Mouse (Mus musculus) hindbrain, embryonic 16.5 days (tissue): ENCODE data around the gene Asb11. TPM values are rescaled to one million over a fixed set of nuclear protein-coding genes. Genes with fewer than 3 reads are reported as not detected.

Experiments
- ATAC-seq: fragments of 200-750 bp; cut with Nextera tagmentation; 2 replicates; pipeline ENCODE4 v1.8.0; 2017; ENCODE audit warnings: moderate TSS enrichment, moderate library complexity
- H3K27ac ChIP-seq: fragments of 300-500 bp; sonication (generic); 2 replicates; pipeline ENCODE4 v1.5.1; 2014; ENCODE audit warnings: low read depth, mild to moderate bottlenecking, control low read depth, low read length, moderate library complexity
- H3K27me3 ChIP-seq: fragments of 300-500 bp; sonication (generic); replicated peaks from 2 replicates; pipeline ENCODE4 v1.6.1; 2014; ENCODE audit warnings: low read length; ENCODE audit not compliant: control insufficient read depth, insufficient read depth
- H3K36me3 ChIP-seq: fragments of 300-500 bp; sonication (generic); 2 replicates; pipeline ENCODE4 v1.6.1; 2014; ENCODE audit warnings: mild to moderate bottlenecking, low read length, moderate library complexity, mixed read lengths; ENCODE audit not compliant: control insufficient read depth, insufficient read depth
- H3K4me1 ChIP-seq: fragments of 300-500 bp; sonication (generic); 2 replicates; pipeline ENCODE4 v1.6.1; 2014; ENCODE audit warnings: low read depth, low read length; ENCODE audit not compliant: control insufficient read depth, insufficient read depth
- H3K4me2 ChIP-seq: fragments of 300-500 bp; sonication (generic); 2 replicates; pipeline ENCODE4 v1.6.1; 2014; ENCODE audit warnings: mild to moderate bottlenecking, low read length, control low read depth, moderate library complexity
- H3K4me3 ChIP-seq: fragments of 300-500 bp; sonication (generic); 2 replicates; pipeline ENCODE4 v1.5.1; 2014; ENCODE audit warnings: mild to moderate bottlenecking, low read length, control low read depth, moderate library complexity
- H3K9ac ChIP-seq: fragments of 300-500 bp; sonication (generic); 2 replicates; pipeline ENCODE4 v1.6.1; 2014; ENCODE audit warnings: low read depth, mild to moderate bottlenecking, control low read depth, low read length, moderate library complexity
- H3K9me3 ChIP-seq: fragments of 300-500 bp; sonication (generic); 2 replicates; pipeline ENCODE4 v1.6.1; 2014; ENCODE audit warnings: mild to moderate bottlenecking, low read length, moderate library complexity; ENCODE audit not compliant: control insufficient read depth
- WGBS: fragments of 180-500 bp; shearing (Covaris S2); extraction: QIAGEN DNeasy Blood & Tissue Kit; methylation state at CpG from one replicate; pipeline ENCODE4 v1.1.7; 2014; 5-methylcytosine and 5-hydroxymethylcytosine counted together
- polyA plus RNA-seq: library from polyadenylated mRNA; unstranded; fragments of >200 nt; fragmentation: Nextera tagmentation; extraction: Ambion mirVana; gene quantifications from 2 replicates; pipeline ENCODE4 v1.2.1, GENCODE M21; 2015

The Asb11 gene
- polyA plus RNA-seq, 1 experiment from 2014 or later, result not detected

- Histone ChIP-seq H3K4me1 (peaks cover 6% of the 10 kb centered on the region), H3K36me3 (no peaks in the 10 kb centered on the region), H3K9ac (peak within 1 kb of the TSS; percentile 71), H3K27ac (peak within 1 kb of the TSS; percentile 72), H3K27me3 (no peaks in the 10 kb centered on the region; the same call in 1 of the 2 replicates), H3K9me3 (no peaks in the 10 kb centered on the region), H3K4me3 (peak within 1 kb of the TSS; percentile 54), H3K4me2 (peak within 1 kb of the TSS; percentile 66)
- 23% methylated on average over 28 of the region's 40 CpGs for WGBS
- peak; percentile 100 for ATAC-seq
Measured at GRCm38 (mm10) chrX:164419471-164419939, 17.3 kb upstream of the Asb11 start, which contains the start of gene Piga. Gene Piga (plus strand): TSS chrX:164419787.

GRCm38 (mm10) chrX:164419955-164420354 lies 16.8 kb upstream of the Asb11 start:
- peak overlapping the region; percentile 71 for H3K9ac ChIP-seq
- ATAC-seq, result no peak
- H3K27me3 ChIP-seq, result no peaks in the 10 kb centered on the region; the same call in 1 of the 2 replicates
- peaks cover 6% of the 10 kb centered on the region for H3K4me1 ChIP-seq
- peak overlapping the region; percentile 54 for H3K4me3 ChIP-seq
- peak overlapping the region; percentile 66 for H3K4me2 ChIP-seq
- H3K36me3 ChIP-seq, result no peaks in the 10 kb centered on the region
- WGBS, result 25% methylated on average over 13 of the region's 13 CpGs
- H3K9me3 ChIP-seq, result no peaks in the 10 kb centered on the region
- H3K27ac ChIP-seq, result peak overlapping the region; percentile 72

GRCm38 (mm10) chrX:164420518-164420917 lies 16.3 kb upstream of the Asb11 start:
- peaks cover 6% of the 10 kb centered on the region for H3K4me1 ChIP-seq
- no peak overlapping the region for H3K27ac ChIP-seq
- 61% methylated on average over 3 of the region's 3 CpGs for WGBS
- no peaks in the 10 kb centered on the region for H3K9me3 ChIP-seq
- no peaks in the 10 kb centered on the region for H3K36me3 ChIP-seq
- peak overlapping the region; percentile 54 for H3K4me3 ChIP-seq
- H3K9ac ChIP-seq, result no peak overlapping the region
- H3K27me3 ChIP-seq, result no peaks in the 10 kb centered on the region; the same call in 1 of the 2 replicates
- ATAC-seq, result no peak
- H3K4me2 ChIP-seq, result peak overlapping the region; percentile 66

GRCm38 (mm10) chrX:164424821-164425220 lies 12.0 kb upstream of the Asb11 start:
- H3K4me1 ChIP-seq, result peaks cover 6% of the 10 kb centered on the region
- H3K9ac ChIP-seq, result no peak overlapping the region
- ATAC-seq, result no peak
- WGBS, result 96% methylated on average over 1 of the region's 1 CpGs
- H3K4me3 ChIP-seq, result no peak overlapping the region
- no peaks in the 10 kb centered on the region for H3K9me3 ChIP-seq
- H3K27ac ChIP-seq, result no peak overlapping the region
- no peak overlapping the region for H3K4me2 ChIP-seq
- H3K27me3 ChIP-seq, result no peaks in the 10 kb centered on the region; the same call in 1 of the 2 replicates
- no peaks in the 10 kb centered on the region for H3K36me3 ChIP-seq

DNA sequence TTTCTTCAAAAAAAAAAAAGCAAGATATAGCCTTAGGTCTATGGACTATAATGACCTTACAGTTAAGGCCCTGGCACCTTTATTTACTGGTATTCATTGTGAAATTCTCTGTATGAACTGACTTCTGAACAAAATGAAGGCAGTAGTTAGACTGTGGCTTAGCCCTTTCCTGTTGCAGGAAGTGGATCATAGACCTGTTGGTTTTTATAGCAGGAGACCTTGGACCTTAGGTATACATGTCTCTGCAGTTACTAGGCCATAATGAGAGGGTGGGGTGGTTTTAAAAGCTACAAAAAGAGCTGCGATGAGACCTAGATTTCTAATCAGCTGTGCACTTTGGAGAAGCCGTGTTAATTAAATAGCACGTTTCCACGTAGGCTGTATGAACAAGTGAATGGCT lies 9.5 kb upstream of the Asb11 start:
- Histone ChIP-seq H3K9ac (no peak overlapping the region), H3K9me3 (no peaks in the 10 kb centered on the region), H3K4me3 (no peak overlapping the region), H3K27me3 (no peaks in the 10 kb centered on the region), H3K4me1 (no peaks in the 10 kb centered on the region), H3K36me3 (no peaks in the 10 kb centered on the region), H3K4me2 (no peak overlapping the region), H3K27ac (no peak overlapping the region)
- no peak for ATAC-seq
- 91% methylated on average over 4 of the region's 4 CpGs for WGBS

DNA sequence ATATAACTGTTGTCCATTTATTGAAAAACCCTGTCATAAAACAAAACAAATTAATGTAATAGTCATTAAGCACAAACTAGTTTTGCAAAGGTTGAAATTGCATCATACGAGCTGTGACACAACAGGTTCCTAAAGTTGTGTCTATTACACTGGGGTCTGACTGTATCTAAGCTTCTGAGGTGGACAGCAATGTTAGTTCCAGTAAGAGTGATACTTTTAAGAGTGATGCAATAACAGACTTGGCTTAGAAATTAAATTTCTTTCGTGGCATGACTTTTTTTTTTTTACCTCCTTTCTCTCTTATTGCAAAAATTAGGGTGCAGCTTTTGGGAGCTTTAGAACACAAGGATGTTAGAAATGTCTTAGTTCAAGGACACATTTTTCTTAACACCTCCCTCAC lies 8.6 kb upstream of the Asb11 start:
- ATAC-seq, result no peak
- Histone ChIP-seq H3K4me1 (no peaks in the 10 kb centered on the region), H3K9me3 (no peaks in the 10 kb centered on the region), H3K9ac (no peak overlapping the region), H3K4me2 (no peak overlapping the region), H3K27me3 (no peaks in the 10 kb centered on the region), H3K36me3 (no peaks in the 10 kb centered on the region), H3K27ac (no peak overlapping the region), H3K4me3 (no peak overlapping the region)
- WGBS, result 92% methylated on average over 2 of the region's 2 CpGs

GRCm38 (mm10) chrX:164430621-164431020 lies 6.2 kb upstream of the Asb11 start:
- Histone ChIP-seq H3K36me3 (no peaks in the 10 kb centered on the region), H3K27me3 (no peaks in the 10 kb centered on the region), H3K27ac (no peak overlapping the region), H3K9ac (no peak overlapping the region), H3K4me2 (no peak overlapping the region), H3K4me1 (no peaks in the 10 kb centered on the region), H3K4me3 (no peak overlapping the region), H3K9me3 (no peaks in the 10 kb centered on the region)
- 87% methylated on average over 6 of the region's 6 CpGs for WGBS
- no peak for ATAC-seq

GRCm38 (mm10) chrX:164431133-164431532 lies 5.7 kb upstream of the Asb11 start:
- Histone ChIP-seq H3K36me3 (no peaks in the 10 kb centered on the region), H3K9ac (no peak overlapping the region), H3K9me3 (no peaks in the 10 kb centered on the region), H3K4me1 (no peaks in the 10 kb centered on the region), H3K27me3 (no peaks in the 10 kb centered on the region), H3K27ac (no peak overlapping the region), H3K4me2 (no peak overlapping the region), H3K4me3 (no peak overlapping the region)
- ATAC-seq, result no peak
- 90% methylated on average over 2 of the region's 2 CpGs for WGBS

DNA sequence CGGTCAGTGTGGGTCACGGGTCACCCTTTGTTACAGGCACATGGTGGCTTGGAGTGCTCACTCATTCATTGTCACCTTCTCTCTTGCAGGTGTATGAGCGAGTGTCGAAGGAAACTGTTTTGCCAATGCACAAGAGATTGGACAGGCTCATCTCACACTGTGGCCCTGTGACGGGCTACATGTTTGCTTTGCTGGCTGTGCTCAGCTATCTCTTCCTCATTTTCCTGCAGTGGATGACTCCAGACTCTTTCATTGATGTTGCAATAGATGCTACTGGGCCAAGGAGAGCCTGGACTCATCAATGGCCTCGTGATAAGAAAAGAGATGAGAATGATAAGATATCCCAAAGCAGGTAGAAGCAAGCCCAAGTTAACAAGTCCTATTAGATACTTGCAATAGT lies 5.3 kb upstream of the Asb11 start:
- Histone ChIP-seq H3K9ac (no peak overlapping the region), H3K4me1 (no peaks in the 10 kb centered on the region), H3K36me3 (no peaks in the 10 kb centered on the region), H3K4me2 (no peak overlapping the region), H3K9me3 (no peaks in the 10 kb centered on the region), H3K27me3 (no peaks in the 10 kb centered on the region), H3K4me3 (no peak overlapping the region), H3K27ac (no peak overlapping the region)
- WGBS, result 92% methylated on average over 6 of the region's 6 CpGs
- ATAC-seq, result no peak

GRCm38 (mm10) chrX:164432682-164433081 lies 4.1 kb upstream of the Asb11 start:
- H3K27me3 ChIP-seq, result no peaks in the 10 kb centered on the region
- no peaks in the 10 kb centered on the region for H3K4me1 ChIP-seq
- H3K27ac ChIP-seq, result no peak overlapping the region
- no peaks in the 10 kb centered on the region for H3K9me3 ChIP-seq
- no peak overlapping the region for H3K9ac ChIP-seq
- no peaks in the 10 kb centered on the region for H3K36me3 ChIP-seq
- no peak for ATAC-seq
- no peak overlapping the region for H3K4me3 ChIP-seq
- H3K4me2 ChIP-seq, result no peak overlapping the region
- 94% methylated on average over 9 of the region's 9 CpGs for WGBS
